Mouse (Mus musculus) forebrain, embryonic 13.5 days (tissue): ENCODE measurements around the gene Jak1. TPM values are rescaled to one million over a fixed set of nuclear protein-coding genes. Genes with fewer than 3 reads are reported as not detected.

ENCODE experiments used
- ATAC-seq: fragments of 200-750 bp; cut with Nextera tagmentation; 2 replicates; pipeline ENCODE4 v1.8.0; 2017
- H3K27ac ChIP-seq: fragments of 300-500 bp; sonication (generic); 2 replicates; pipeline ENCODE4 v1.5.1; 2015; ENCODE audit warnings: inconsistent platforms, mild to moderate bottlenecking, moderate library complexity
- H3K27me3 ChIP-seq: fragments of 300-500 bp; sonication (generic); 2 replicates; pipeline ENCODE4 v1.6.1; 2015; ENCODE audit warnings: mild to moderate bottlenecking, inconsistent platforms
- H3K36me3 ChIP-seq: fragments of 300-500 bp; sonication (generic); 2 replicates; pipeline ENCODE4 v1.6.1; 2015; ENCODE audit warnings: mild to moderate bottlenecking, inconsistent platforms; ENCODE audit not compliant: poor library complexity, severe bottlenecking
- H3K4me1 ChIP-seq: fragments of 300-500 bp; sonication (generic); 2 replicates; pipeline ENCODE4 v1.6.1; 2015; ENCODE audit warnings: inconsistent platforms
- H3K4me2 ChIP-seq: fragments of 300-500 bp; sonication (generic); 2 replicates; pipeline ENCODE4 v1.6.1; 2015; ENCODE audit warnings: inconsistent platforms, mild to moderate bottlenecking, moderate library complexity
- H3K4me3 ChIP-seq: fragments of 300-500 bp; sonication (generic); 2 replicates; pipeline ENCODE4 v1.5.1; 2015; ENCODE audit warnings: mild to moderate bottlenecking, inconsistent platforms
- H3K9ac ChIP-seq: fragments of 300-500 bp; sonication (generic); 2 replicates; pipeline ENCODE4 v1.6.1; 2015; ENCODE audit warnings: mild to moderate bottlenecking, inconsistent platforms
- H3K9me3 ChIP-seq: fragments of 300-500 bp; sonication (generic); replicated peaks from 2 replicates; pipeline ENCODE4 v1.6.1; 2016; ENCODE audit warnings: inconsistent platforms
- WGBS: fragments of 180-500 bp; shearing (Covaris S2); methylation state at CpG from one replicate; pipeline ENCODE4 v1.1.7; 2015; 5-methylcytosine and 5-hydroxymethylcytosine counted together
- polyA plus RNA-seq: library from polyadenylated mRNA; unstranded; fragments of >200 nt; fragmentation: Nextera tagmentation; extraction: Ambion mirVana; gene quantifications from 2 replicates; pipeline ENCODE4 v1.2.1, GENCODE M21; 2015

Jak1 gene
- polyA plus RNA-seq, 1 experiment from 2014 or later: 33.5 TPM

DNA sequence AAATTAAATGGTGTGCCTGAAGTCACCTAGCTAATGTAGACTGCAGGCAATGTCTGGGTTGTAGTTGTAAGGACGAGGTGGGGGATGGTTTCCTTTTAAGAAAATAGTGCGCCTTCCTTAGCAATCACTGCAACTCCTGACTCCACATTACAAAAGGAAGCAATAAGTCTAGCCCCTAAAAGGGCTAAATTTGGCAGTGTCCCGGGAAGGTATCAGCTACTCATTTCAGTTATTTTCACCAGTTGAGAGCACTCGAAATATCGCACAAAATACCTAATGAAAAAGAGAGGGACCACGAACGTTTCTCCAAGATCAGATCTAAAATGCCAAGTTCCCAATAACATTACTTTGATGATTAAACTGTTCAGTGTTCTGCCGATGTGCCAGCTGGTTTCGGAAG, 28.6 kb upstream of the Jak1 start:
- H3K4me2 ChIP-seq: peak overlapping the region; percentile 79
- H3K36me3 ChIP-seq: no peaks in the 10 kb centered on the region
- peak overlapping the region; percentile 46; the same call in 1 of the 2 replicates for H3K4me3 ChIP-seq
- H3K27me3 ChIP-seq: peaks cover 53% of the 10 kb centered on the region
- H3K4me1 ChIP-seq: peaks cover 19% of the 10 kb centered on the region
- no peak overlapping the region for H3K9ac ChIP-seq
- no peak overlapping the region for H3K27ac ChIP-seq
- ATAC-seq: no peak
- 55% methylated on average over 9 of the region's 9 CpGs for WGBS
- no peaks in the 10 kb centered on the region for H3K9me3 ChIP-seq

DNA sequence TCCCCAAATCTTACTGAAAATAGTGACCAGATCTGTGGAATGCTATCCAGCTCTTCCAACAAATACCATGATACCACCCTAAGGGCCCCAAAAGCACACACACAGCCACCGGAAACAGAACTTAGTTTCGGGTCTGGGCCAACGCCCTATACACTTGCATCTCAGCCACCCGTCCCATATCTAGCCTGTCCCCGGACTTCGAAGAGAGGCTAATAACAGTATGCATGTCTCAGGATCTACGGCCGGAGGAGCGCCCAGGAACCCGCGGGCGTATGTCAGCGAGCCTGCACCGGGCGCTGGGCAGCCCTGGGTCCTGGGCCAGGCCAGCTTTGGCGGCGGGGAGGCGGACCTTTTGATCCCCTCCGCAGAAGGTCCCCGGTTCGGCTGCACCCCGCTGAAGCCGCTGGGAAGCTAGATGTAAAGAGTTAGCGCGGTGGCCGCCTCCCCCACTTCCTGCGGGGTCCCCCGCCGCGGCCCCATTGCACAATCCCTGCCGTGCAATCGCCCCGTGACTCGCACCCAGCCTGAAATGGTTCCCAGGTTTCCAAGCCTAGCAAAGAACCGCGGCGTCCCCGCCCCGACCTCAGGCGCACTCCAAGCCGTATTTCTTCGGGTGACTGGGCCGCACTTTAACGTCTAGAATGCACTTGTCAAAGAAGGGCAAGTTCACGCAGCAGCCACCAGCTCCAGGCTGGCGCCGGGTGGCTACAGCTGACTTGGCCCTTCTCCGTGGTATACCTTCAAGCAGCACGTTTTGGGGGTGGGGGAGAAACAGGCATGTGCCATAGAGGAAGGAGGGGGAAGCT, 27.9 kb upstream of the Jak1 start:
- peak overlapping the region; percentile 51 for H3K9ac ChIP-seq
- H3K27me3 ChIP-seq: peaks cover 53% of the 10 kb centered on the region
- no peak overlapping the region for H3K27ac ChIP-seq
- no peaks in the 10 kb centered on the region for H3K36me3 ChIP-seq
- ATAC-seq: peak; percentile 59
- H3K4me2 ChIP-seq: peak overlapping the region; percentile 79
- WGBS: under 1% methylated on average over 49 of the region's 49 CpGs
- no peaks in the 10 kb centered on the region for H3K9me3 ChIP-seq
- H3K4me3 ChIP-seq: peak overlapping the region; percentile 46
- peaks cover 25% of the 10 kb centered on the region for H3K4me1 ChIP-seq

DNA sequence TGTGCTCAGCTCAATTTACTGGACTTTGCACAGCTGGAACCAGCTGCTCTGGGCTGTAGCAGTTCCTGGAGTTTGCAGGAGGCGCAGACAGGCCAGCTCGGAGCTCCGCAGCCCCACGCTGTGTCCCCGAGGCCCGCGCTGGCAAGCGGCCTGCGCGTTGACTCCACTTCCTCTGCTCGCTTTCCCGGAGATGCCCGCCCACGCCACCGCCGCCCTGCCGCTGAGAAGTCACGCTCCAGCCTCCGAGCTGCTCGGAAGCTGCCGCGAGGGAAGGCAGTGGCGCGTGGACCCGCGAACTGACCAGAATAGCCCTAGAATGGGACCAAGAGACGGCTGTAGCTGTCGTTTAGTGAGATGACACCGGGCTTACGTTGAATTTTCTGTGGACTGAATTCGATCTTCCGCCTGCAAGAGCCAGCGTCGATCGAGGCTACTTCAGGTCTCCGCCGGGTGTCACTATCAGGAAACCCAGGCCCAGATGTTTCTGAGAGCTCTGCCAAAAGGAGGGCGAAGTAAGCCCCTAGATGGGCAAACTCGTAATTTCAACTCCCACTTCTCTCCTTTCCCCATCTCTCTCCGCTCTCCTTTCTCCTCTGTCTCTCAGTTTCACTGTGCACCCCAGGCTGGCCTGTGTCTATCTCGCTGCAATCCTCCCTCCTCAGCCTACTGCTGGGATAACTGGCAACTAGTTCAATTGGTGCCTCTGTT, 27.1 kb upstream of the Jak1 start:
- 1% methylated on average over 41 of the region's 41 CpGs for WGBS
- Histone ChIP-seq H3K4me3 (peak overlapping the region; percentile 46), H3K9ac (peak overlapping the region; percentile 60), H3K27me3 (peaks cover 53% of the 10 kb centered on the region), H3K27ac (no peak overlapping the region), H3K9me3 (no peaks in the 10 kb centered on the region), H3K4me2 (peak overlapping the region; percentile 79), H3K36me3 (no peaks in the 10 kb centered on the region), H3K4me1 (peaks cover 25% of the 10 kb centered on the region)
- ATAC-seq: peak; percentile 64

DNA sequence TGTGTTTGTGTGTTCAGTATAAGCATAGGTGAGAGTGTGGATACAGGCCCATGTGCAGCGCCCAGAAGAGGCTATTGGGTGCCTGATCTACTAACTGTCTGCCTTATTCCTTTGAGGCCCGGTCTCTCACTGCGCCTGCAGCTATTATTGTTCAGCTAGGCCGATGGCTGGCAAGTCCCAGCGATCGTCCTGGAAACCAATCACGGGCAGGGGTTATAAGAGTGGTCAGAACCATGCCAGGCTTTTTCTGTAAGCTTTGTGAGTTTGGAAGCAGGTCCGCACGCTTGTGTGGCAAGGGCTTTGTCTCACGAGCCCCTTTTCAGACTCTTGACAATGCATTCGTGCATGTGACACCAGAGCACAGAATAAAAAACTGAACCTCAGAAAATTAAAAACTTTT, 23.2 kb upstream of the Jak1 start:
- ATAC-seq: peak; percentile 10; the same call in 1 of the 2 replicates
- WGBS: 30% methylated on average over 11 of the region's 11 CpGs

DNA sequence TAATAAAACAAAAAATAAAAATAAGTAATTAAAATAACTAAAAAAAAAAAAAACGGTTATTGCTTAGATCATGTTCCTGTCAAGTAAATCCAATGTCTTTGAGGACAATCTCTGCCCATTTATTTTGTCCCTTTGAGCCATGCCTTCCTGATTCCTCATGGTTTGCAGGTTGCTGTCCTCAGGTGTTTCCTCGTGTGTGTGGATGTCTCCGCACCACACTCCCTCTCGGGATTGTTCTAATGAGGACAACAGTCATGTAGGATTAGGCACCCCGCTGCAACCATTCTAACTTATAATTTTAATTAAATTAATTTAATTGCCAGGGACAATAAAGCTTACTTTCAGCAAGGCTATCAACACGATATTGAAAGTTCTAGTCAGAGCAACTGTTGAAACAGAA, 21.5 kb upstream of the Jak1 start:
- 78% methylated on average over 6 of the region's 6 CpGs for WGBS
- H3K4me3 ChIP-seq: no peak overlapping the region
- H3K9ac ChIP-seq: no peak overlapping the region
- peaks cover 24% of the 10 kb centered on the region for H3K27me3 ChIP-seq
- no peaks in the 10 kb centered on the region for H3K9me3 ChIP-seq
- H3K4me1 ChIP-seq: peaks cover 7% of the 10 kb centered on the region
- H3K4me2 ChIP-seq: no peak overlapping the region
- no peaks in the 10 kb centered on the region for H3K36me3 ChIP-seq
- no peak overlapping the region for H3K27ac ChIP-seq
- ATAC-seq: no peak

More for the DNA sequence above, 23.2 kb upstream of the Jak1 start:
- H3K4me2 ChIP-seq: no peak overlapping the region
- no peak overlapping the region for H3K4me3 ChIP-seq
- peaks cover 23% of the 10 kb centered on the region for H3K4me1 ChIP-seq
- no peaks in the 10 kb centered on the region for H3K9me3 ChIP-seq
- H3K27ac ChIP-seq: no peak overlapping the region
- no peak overlapping the region for H3K9ac ChIP-seq
- no peaks in the 10 kb centered on the region for H3K36me3 ChIP-seq
- H3K27me3 ChIP-seq: peaks cover 38% of the 10 kb centered on the region

DNA sequence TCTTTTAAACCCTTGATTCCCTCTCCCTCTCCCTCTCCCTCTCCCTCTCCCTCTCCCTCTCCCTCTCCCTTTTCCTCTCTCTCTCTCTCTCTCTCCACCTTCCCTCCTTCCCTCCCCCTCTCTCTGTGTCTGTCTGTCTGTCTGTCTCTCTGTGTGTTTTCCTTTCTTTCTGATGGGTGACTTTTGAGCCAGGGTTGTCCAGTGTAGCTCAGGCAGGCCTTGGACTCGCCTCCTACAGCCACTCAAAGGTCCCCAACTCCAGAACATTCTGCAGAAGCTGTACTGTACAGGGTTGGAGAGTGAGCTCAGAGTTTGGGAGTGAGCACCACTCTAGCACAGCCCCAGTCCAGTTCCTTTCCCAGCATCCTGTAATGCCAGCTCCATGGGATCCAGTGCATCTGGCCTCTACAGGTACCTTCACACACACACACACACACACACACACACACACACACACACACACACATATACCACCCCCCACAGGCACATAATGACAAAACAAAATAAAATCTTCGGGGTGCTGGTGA, 20.9 kb upstream of the Jak1 start:
- H3K9me3 ChIP-seq: no peaks in the 10 kb centered on the region
- WGBS: 81% methylated on average over 2 of the region's 2 CpGs
- H3K9ac ChIP-seq: no peak overlapping the region
- H3K4me2 ChIP-seq: no peak overlapping the region
- ATAC-seq: no peak
- peaks cover 7% of the 10 kb centered on the region for H3K4me1 ChIP-seq
- H3K36me3 ChIP-seq: no peaks in the 10 kb centered on the region
- peaks cover 19% of the 10 kb centered on the region for H3K27me3 ChIP-seq
- H3K27ac ChIP-seq: no peak overlapping the region
- H3K4me3 ChIP-seq: no peak overlapping the region

DNA sequence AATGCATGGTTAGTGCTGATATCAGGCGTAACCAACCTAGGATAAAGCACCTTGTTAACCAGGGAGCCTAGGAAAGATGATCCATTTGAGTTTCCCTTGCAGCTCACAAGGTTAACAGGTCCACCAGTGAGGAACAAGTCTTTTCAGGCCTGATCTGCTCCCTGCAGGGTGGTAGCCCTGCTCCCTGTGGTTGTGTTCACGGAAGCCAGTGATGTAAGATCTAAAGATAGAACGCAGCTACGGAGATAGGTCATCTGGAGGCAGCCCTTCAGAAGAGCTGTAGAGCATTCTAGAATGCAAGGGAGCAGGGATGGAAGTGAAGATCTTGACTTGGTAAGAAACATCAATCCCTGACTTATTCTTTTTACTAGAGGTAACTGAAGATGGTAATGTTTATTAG, 18.9 kb upstream of the Jak1 start:
- H3K4me1 ChIP-seq: peaks cover 7% of the 10 kb centered on the region
- H3K9me3 ChIP-seq: no peaks in the 10 kb centered on the region
- no peak overlapping the region for H3K9ac ChIP-seq
- no peak overlapping the region for H3K27ac ChIP-seq
- no peaks in the 10 kb centered on the region for H3K36me3 ChIP-seq
- no peak for ATAC-seq
- WGBS: 83% methylated on average over 4 of the region's 4 CpGs
- H3K4me2 ChIP-seq: no peak overlapping the region
- H3K4me3 ChIP-seq: no peak overlapping the region
- H3K27me3 ChIP-seq: 0 out of 2 replicates have a peak, but pooled peaks cover 2% of the 10 kb centered on the region

DNA sequence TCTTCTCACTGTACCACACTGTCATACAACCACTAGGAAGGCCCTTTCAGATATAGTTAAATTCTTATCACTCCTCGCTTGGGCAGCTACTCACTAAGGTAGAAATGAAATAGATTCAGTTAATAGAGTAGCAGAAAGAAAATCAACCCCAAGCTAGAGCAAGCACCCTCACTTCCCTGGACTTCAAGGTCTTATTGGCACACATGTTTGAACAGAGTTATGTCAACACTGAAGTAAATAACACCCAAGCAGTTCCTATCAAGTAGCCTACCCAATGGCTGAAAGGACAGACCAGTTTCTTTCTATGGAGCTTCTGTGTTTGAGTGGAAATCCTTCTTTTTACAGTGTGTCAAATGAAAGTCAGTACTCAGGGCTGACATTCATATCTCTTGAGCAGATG, 17.2 kb upstream of the Jak1 start:
- Histone ChIP-seq H3K9ac (no peak overlapping the region), H3K27me3 (no peaks in the 10 kb centered on the region), H3K36me3 (no peaks in the 10 kb centered on the region), H3K9me3 (no peaks in the 10 kb centered on the region), H3K4me3 (no peak overlapping the region), H3K27ac (no peak overlapping the region), H3K4me2 (no peak overlapping the region), H3K4me1 (no peaks in the 10 kb centered on the region)
- ATAC-seq: no peak
- WGBS: 78% methylated on average over 1 of the region's 1 CpGs

DNA sequence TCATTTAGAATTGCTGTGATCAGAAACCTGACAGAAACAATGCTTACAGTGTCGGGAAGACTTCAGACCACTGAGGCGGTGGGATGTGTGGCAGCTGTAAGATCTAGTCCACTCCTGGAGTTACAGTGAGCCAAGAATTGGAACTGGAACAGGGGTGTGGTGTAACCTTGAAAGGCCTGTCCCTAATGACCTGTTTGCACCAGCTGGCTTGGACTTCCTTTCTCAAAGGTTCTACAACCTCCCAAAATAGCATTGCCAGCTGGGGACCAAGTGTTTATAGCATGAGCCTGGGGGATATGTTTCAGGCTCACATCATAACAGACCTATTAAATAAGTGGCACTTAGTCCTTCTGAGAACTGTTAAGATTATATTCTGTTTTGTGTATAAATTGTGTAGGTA, 15.0 kb upstream of the Jak1 start:
- WGBS: 88% methylated on average over 2 of the region's 2 CpGs

DNA sequence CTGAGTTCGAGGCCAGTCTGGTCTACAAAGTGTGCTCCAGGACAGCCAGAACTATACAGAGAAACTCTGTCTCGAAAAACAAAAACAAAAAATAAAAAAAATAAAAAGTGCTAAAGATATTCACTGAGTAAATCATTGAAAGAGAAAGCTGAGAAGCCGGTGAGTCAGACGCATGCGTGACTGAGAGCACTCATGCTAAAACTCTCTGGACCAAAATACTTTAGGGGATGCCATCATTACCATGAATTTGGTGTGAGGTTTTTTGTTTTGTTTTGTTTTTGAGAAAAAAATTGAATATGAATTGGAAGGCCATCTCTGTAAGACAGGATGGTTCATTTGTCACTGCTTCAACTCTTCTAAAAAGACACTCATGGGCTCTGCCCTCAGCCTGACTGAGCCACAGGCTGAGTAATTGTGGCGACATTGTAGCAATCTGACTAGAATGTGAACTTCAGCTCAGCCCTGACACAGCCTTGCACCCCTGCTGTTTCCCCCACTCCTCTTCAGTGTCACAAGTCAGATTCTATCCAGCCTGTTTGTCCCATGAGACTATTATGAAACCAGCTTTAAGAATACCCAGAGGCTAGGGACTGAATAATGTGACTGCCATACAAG, 11.5 kb upstream of the Jak1 start:
- WGBS: 89% methylated on average over 6 of the region's 6 CpGs
- Histone ChIP-seq H3K9me3 (no peaks in the 10 kb centered on the region), H3K36me3 (no peaks in the 10 kb centered on the region), H3K4me3 (no peak overlapping the region), H3K4me2 (no peak overlapping the region), H3K27me3 (no peaks in the 10 kb centered on the region), H3K27ac (no peak overlapping the region), H3K4me1 (no peaks in the 10 kb centered on the region), H3K9ac (no peak overlapping the region)
- ATAC-seq: no peak

More for the DNA sequence above, 15.0 kb upstream of the Jak1 start:
- Histone ChIP-seq H3K9me3 (no peaks in the 10 kb centered on the region), H3K4me1 (no peaks in the 10 kb centered on the region), H3K4me2 (no peak overlapping the region), H3K27ac (no peak overlapping the region), H3K36me3 (no peaks in the 10 kb centered on the region), H3K4me3 (no peak overlapping the region), H3K9ac (no peak overlapping the region), H3K27me3 (no peaks in the 10 kb centered on the region)
- ATAC-seq: no peak

DNA sequence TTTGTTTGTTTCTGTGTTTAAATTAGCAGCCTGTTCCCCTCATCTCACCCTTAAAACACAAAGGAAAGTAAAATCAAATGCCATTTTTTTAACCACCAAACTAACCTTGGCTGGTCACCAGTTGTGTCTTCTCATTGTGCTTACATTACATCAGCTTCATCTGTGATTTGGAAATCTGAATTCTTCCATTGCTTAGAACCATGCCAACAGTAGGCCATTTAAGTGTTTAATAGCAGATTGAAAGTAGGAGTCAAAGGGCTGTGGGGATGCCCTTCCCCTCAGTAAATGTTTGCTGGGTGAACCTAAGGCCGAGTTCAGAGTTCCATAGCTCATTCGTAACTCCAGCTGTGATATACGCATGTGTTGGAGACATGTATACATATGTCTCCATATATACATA, 10.8 kb upstream of the Jak1 start:
- Histone ChIP-seq H3K4me1 (no peaks in the 10 kb centered on the region), H3K27ac (no peak overlapping the region), H3K27me3 (no peaks in the 10 kb centered on the region), H3K9me3 (no peaks in the 10 kb centered on the region), H3K4me2 (no peak overlapping the region), H3K9ac (no peak overlapping the region), H3K36me3 (no peaks in the 10 kb centered on the region), H3K4me3 (no peak overlapping the region)
- WGBS: 90% methylated on average over 3 of the region's 3 CpGs
- no peak for ATAC-seq

DNA sequence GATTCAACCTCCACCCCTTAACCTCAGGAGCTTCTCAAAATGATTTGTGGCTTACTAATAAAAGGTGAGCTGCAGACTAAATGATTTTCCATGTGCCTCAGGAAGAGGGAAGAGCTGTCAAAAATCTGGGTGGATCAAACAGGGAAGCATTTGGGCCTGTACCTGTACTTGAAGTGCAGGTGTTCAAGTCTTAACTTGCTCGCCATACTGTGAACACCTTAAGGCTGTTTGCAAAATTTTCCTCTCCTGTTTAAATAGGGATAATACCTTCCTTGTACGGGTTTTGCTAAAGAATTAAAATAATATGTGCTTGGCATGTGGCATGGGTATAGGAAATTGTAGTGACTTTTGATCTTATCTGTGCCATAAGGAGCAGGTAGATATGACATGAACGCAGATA, 5.7 kb upstream of the Jak1 start:
- Histone ChIP-seq H3K27ac (no peak overlapping the region), H3K4me3 (no peak overlapping the region), H3K9ac (no peak overlapping the region), H3K27me3 (no peaks in the 10 kb centered on the region), H3K4me2 (no peak overlapping the region), H3K9me3 (no peaks in the 10 kb centered on the region), H3K4me1 (no peaks in the 10 kb centered on the region), H3K36me3 (no peaks in the 10 kb centered on the region)
- 87% methylated on average over 3 of the region's 3 CpGs for WGBS
- no peak for ATAC-seq
